Mouse (Mus musculus) forebrain, postnatal 0 days (tissue): ENCODE results near the gene Spg7. TPM values are rescaled to one million over a fixed set of nuclear protein-coding genes. Genes with fewer than 3 reads are reported as not detected.

ENCODE experiments used
- ATAC-seq: fragments of 200-750 bp; cut with Nextera tagmentation; 2 replicates; pipeline ENCODE4 v1.8.0; 2017; ENCODE audit warnings: mild to moderate bottlenecking, moderate library complexity
- DNase-seq: peaks from one replicate; pipeline ENCODE4 v3.0.0-alpha.2; 2015
- H3K27ac ChIP-seq: fragments of 300-500 bp; sonication (generic); 2 replicates; pipeline ENCODE4 v1.5.1; 2014; ENCODE audit warnings: low read depth, mild to moderate bottlenecking, antibody characterized with exemption, low read length, moderate library complexity, mixed read lengths
- H3K27me3 ChIP-seq: fragments of 300-500 bp; sonication (generic); 2 replicates; pipeline ENCODE4 v1.6.1; 2014; ENCODE audit warnings: mild to moderate bottlenecking, low read length, mixed read lengths; ENCODE audit not compliant: insufficient read depth
- H3K36me3 ChIP-seq: fragments of 300-500 bp; sonication (generic); 2 replicates; pipeline ENCODE4 v1.6.1; 2014; ENCODE audit warnings: mild to moderate bottlenecking, moderate library complexity; ENCODE audit not compliant: insufficient read depth
- H3K4me1 ChIP-seq: fragments of 300-500 bp; sonication (generic); 2 replicates; pipeline ENCODE4 v1.6.1; 2014; ENCODE audit warnings: antibody characterized with exemption; ENCODE audit not compliant: insufficient read depth
- H3K4me2 ChIP-seq: fragments of 300-500 bp; sonication (generic); 2 replicates; pipeline ENCODE4 v1.6.1; 2014; ENCODE audit warnings: low read depth, mild to moderate bottlenecking, moderate library complexity
- H3K4me3 ChIP-seq: fragments of 300-500 bp; sonication (generic); 2 replicates; pipeline ENCODE4 v1.5.1; 2014; ENCODE audit warnings: low read depth, low read length, mixed read lengths
- H3K9ac ChIP-seq: fragments of 300-500 bp; sonication (generic); 2 replicates; pipeline ENCODE4 v1.6.1; 2014; ENCODE audit warnings: mild to moderate bottlenecking
- H3K9me3 ChIP-seq: fragments of 300-500 bp; sonication (generic); 2 replicates; pipeline ENCODE4 v1.6.1; 2016; ENCODE audit warnings: low read length
- CTCF ChIP-seq: sonication (generic); IDR thresholded peaks from 2 replicates; pipeline ENCODE4 v1.5.1; 2016; ENCODE audit warnings: antibody characterized with exemption, control low read depth, low read depth
- WGBS: fragments of 180-500 bp; shearing (Covaris S2); extraction: QIAGEN DNeasy Blood & Tissue Kit; methylation state at CpG from one replicate; pipeline ENCODE4 v1.1.7; 2014; 5-methylcytosine and 5-hydroxymethylcytosine counted together
- polyA plus RNA-seq: library from polyadenylated mRNA; unstranded; fragments of >200 nt; fragmentation: Nextera tagmentation; extraction: Ambion mirVana; gene quantifications from 2 replicates; pipeline ENCODE4 v1.2.1, GENCODE M21; 2015
- total RNA-seq: library from RNA; depleted of rRNA; stranded (reverse); fragments of >200 nt; gene quantifications from 2 replicates; pipeline ENCODE4 v1.2.3, GENCODE M21; 2014

Gene Spg7
- total and polyA plus RNA-seq, 2 experiments from 2014 or later, result 52.9 to 56.2 TPM

DNA sequence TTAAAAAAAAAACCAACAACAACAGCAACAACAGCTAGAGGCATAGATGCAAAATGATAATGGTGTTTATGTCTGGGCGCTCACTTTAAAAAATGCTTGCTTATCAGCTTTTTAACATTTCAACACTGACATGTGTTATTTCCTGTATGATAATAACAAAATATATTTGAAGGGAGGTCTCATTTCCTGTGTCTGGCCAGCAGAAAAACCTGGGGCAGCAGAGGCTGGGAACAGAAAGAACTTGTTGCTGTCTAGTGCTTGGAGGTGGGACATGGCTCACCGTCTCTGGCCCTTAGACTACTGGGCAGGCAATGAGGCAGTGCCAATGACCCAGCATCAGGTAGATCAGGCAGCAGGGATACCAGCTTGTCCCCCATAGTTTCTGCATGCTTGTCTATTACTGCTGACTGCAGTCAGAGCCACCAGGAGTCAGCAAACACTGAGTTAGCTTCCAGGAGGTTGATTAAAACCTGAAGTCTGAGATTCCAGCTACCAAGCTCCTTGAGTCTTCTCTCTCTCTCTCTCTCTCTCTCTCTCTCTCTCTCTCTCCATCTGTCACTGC is 51.2 kb downstream of the Spg7 start:
- Histone ChIP-seq H3K4me3 (no peak overlapping the region), H3K27ac (no peak overlapping the region), H3K9ac (no peak overlapping the region), H3K4me2 (no peak overlapping the region), H3K9me3 (no peaks in the 10 kb centered on the region), H3K36me3 (no peaks in the 10 kb centered on the region), H3K4me1 (0 out of 2 replicates have a peak, but pooled peaks cover 4% of the 10 kb centered on the region), H3K27me3 (peaks cover 31% of the 10 kb centered on the region)
- no peak for DNase-seq
- ATAC-seq, result no peak
- 69% methylated on average over 2 of the region's 2 CpGs for WGBS
- TF ChIP-seq CTCF, result peak; percentile 54

DNA sequence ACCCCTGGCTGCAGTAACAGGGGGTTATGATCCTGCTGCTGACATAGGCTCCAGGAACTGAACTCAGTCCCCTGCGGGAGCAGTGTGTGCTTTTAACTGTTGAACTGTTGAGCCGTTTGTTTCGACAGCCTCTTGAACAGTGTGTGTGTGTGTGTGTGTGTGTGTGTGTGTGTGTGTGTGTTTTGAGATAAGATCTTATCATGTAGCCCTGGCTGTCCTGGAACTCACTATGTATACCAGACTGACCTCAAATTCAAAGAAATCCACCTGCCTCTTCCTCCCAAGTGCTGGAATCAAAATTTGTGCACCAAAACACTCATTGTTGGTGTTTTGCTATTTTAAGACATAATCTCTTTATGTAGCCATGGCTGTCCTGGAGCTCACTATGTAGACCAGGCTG is 51.9 kb downstream of the Spg7 start:
- H3K4me3 ChIP-seq, result no peak overlapping the region
- H3K4me1 ChIP-seq, result 0 out of 2 replicates have a peak, but pooled peaks cover 4% of the 10 kb centered on the region
- H3K9ac ChIP-seq, result no peak overlapping the region
- no peaks in the 10 kb centered on the region for H3K9me3 ChIP-seq
- H3K4me2 ChIP-seq, result no peak overlapping the region
- TF ChIP-seq CTCF, result no peak
- ATAC-seq, result no peak
- DNase-seq, result no peak
- peaks cover 37% of the 10 kb centered on the region for H3K27me3 ChIP-seq
- WGBS, result 74% methylated on average over 3 of the region's 3 CpGs
- H3K27ac ChIP-seq, result no peak overlapping the region
- no peaks in the 10 kb centered on the region for H3K36me3 ChIP-seq

DNA sequence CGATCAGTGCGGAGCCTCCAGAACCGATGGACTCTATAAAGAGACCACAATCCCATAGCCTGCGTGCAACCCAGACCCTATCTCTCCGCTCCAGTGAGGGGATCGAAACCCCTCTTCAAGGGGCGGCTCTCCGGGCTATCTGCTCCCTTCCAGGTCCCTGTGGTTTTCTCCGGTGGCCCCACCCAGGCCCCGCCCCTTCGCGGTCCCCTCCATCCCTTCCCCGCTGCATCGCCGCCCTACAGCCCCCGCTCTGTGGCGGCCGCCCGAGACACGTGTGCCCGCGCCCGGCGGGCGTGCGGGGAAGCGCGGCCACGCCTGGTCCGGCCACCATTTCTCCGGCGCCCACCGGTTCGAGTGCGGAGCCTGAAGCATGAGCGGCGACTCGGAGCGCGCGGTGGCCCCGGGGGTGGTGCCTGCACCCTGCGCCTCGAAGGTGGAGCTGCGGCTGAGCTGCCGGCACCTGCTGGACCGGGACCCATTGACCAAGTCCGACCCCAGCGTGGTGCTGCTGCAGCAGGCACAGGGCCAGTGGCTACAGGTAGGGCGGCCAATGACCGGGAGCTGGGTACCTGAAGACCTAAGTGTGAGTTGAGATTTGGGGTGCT is 54.5 kb downstream of the Spg7 start, which contains the start of gene Cpne7:
Cpne7 (plus strand) TSS at position 248 of the 605 bp plus-strand sequence.
- Histone ChIP-seq H3K27me3 (peaks cover 37% of the 10 kb centered on the region), H3K4me1 (0 out of 2 replicates have a peak, but pooled peaks cover 4% of the 10 kb centered on the region), H3K4me3 (peak within 1 kb of the TSS; percentile 49), H3K36me3 (no peaks in the 10 kb centered on the region), H3K27ac (no peak within 1 kb of the TSS), H3K9me3 (no peaks in the 10 kb centered on the region), H3K9ac (peak within 1 kb of the TSS; percentile 55), H3K4me2 (peak within 1 kb of the TSS; percentile 75)
- ATAC-seq (peak; percentile 63), DNase-seq (no peak)
- WGBS, result 1% methylated on average over 39 of the region's 51 CpGs
- no peak for TF ChIP-seq CTCF

DNA sequence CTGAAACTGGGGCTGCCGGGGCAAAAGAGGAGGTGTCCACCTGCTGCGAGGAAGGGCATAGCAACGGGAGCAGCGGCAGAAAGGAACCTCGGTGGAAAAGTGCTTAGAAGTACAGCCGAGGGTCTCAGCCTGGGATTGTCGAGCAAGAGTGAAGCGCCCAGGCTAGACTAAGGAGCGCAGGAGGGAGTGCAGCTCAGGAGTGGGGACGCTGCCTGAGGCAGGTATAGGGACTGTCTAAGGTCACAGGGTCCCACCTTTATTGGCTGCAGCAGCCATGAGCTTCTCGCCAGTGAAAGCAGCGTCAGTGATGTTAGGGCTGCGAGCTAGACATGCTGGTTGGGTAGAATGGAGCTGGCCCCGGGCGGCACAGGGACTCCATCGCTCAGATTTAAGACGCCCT is 55.0 kb downstream of the Spg7 start:
- ATAC-seq (peak; percentile 14; the same call in 1 of the 2 replicates), DNase-seq (no peak)
- H3K4me2 ChIP-seq, result peak overlapping the region; percentile 75
- H3K9ac ChIP-seq, result peak overlapping the region; percentile 55
- 0 out of 2 replicates have a peak, but pooled peaks cover 4% of the 10 kb centered on the region for H3K4me1 ChIP-seq
- H3K27me3 ChIP-seq, result peaks cover 37% of the 10 kb centered on the region
- peak overlapping the region; percentile 49 for H3K4me3 ChIP-seq
- no peak overlapping the region for H3K27ac ChIP-seq
- WGBS, result 3% methylated on average over 17 of the region's 17 CpGs
- H3K36me3 ChIP-seq, result no peaks in the 10 kb centered on the region
- no peak for TF ChIP-seq CTCF
- no peaks in the 10 kb centered on the region for H3K9me3 ChIP-seq

DNA sequence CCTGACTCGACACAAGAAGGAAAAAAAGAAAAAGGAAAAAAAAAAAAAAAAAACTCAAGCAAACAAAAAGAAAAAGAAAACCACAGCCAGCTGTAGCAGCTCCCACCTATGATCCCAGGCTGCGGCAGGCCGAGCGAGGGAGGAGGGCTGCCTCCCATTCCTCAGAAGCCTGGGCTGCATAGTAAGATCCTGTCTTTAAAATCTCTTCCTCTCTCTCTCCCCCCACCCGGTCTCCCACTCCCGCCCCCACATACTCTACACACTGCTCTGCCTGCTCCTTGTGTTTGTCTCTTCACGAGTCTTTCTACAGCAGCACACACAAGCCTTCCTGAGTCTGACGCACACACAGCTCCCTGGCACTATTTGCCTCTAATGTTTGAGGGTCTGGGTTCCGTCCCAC is 59.3 kb downstream of the Spg7 start:
- 0 out of 2 replicates have a peak, but pooled peaks cover 4% of the 10 kb centered on the region for H3K4me1 ChIP-seq
- no peak for ATAC-seq
- DNase-seq, result no peak
- no peak overlapping the region for H3K27ac ChIP-seq
- H3K36me3 ChIP-seq, result no peaks in the 10 kb centered on the region
- no peak overlapping the region for H3K4me3 ChIP-seq
- no peak for TF ChIP-seq CTCF
- peaks cover 27% of the 10 kb centered on the region for H3K27me3 ChIP-seq
- 66% methylated on average over 9 of the region's 9 CpGs for WGBS
- no peak overlapping the region for H3K4me2 ChIP-seq
- H3K9me3 ChIP-seq, result no peaks in the 10 kb centered on the region
- no peak overlapping the region for H3K9ac ChIP-seq

DNA sequence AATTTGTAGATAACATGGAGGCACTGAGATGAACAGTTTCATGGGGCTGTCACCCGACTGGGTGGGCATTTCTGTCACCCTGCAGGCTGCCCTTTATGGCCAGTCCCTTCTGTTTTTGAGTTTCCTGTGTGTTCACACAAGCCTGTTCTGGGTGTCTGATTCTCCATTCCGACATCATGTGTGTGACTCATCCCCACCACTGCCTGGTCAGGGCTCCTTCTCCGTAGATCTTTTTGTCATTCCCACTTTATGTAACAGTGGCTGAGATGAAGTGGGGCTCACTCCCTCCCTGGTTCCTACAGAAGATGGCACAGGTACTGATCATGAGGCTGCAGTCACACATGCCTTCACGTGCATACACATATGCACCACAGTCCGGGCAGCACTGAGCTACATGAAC is 59.9 kb downstream of the Spg7 start:
- ATAC-seq (no peak), DNase-seq (no peak)
- 0 out of 2 replicates have a peak, but pooled peaks cover under 1% of the 10 kb centered on the region for H3K4me1 ChIP-seq
- no peaks in the 10 kb centered on the region for H3K9me3 ChIP-seq
- no peak for TF ChIP-seq CTCF
- 77% methylated on average over 5 of the region's 5 CpGs for WGBS
- H3K4me2 ChIP-seq, result no peak overlapping the region
- no peak overlapping the region for H3K27ac ChIP-seq
- H3K27me3 ChIP-seq, result peaks cover 28% of the 10 kb centered on the region
- H3K36me3 ChIP-seq, result no peaks in the 10 kb centered on the region
- H3K9ac ChIP-seq, result no peak overlapping the region
- H3K4me3 ChIP-seq, result no peak overlapping the region

DNA sequence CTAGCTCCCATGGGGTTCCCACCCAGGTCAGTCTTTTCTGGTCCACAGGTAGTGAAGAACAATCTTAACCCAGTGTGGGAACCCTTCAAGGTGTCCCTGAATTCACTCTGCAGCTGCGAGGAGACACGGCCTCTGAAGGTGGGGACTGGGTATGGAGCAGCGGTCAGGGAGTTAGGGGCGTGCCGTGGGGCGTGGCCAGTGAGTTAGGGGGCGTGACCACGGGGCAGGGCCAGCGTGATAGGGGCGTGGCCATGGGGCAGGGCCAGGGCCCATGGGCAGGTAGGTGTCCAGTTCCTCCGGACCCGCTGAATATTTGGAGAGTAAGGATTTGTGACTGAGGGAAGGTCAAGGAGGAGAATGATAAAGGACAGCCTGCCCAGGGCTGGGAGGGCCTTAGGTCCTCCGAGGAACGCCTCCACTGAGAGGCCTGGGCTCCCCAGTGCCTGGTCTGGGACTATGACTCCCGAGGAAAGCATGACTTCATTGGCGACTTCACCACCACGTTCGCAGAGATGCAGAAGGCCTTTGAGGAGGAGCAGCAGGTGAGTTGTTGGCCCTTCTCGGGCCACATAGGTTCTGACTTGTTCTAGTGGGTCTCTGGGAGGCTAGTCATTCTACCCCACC is 63.6 kb downstream of the Spg7 start:
- DNase-seq (no peak), ATAC-seq (no peak)
- 8% methylated on average over 19 of the region's 19 CpGs for WGBS
- Histone ChIP-seq H3K4me1 (no peaks in the 10 kb centered on the region), H3K9me3 (no peaks in the 10 kb centered on the region), H3K27me3 (peaks cover 8% of the 10 kb centered on the region; the same call in 1 of the 2 replicates), H3K36me3 (no peaks in the 10 kb centered on the region), H3K9ac (no peak overlapping the region), H3K4me2 (no peak overlapping the region), H3K4me3 (no peak overlapping the region), H3K27ac (no peak overlapping the region)
- no peak for TF ChIP-seq CTCF
